Mouse (Mus musculus) small intestine, adult 2 months (tissue): ENCODE data around the gene Tsen34.

Experiments
- CTCF ChIP-seq: fragments of 200-500 bp; IDR thresholded peaks from 2 replicates; pipeline ENCODE4 v1.5.1; 2012; ENCODE audit warnings: low read depth, mild to moderate bottlenecking, control low read depth, inconsistent platforms, low read length, moderate library complexity, mixed read lengths; ENCODE audit not compliant: insufficient replicate concordance, insufficient read length; ENCODE audit errors: extremely low read depth
- POLR2A ChIP-seq: fragments of 200-500 bp; IDR thresholded peaks from 2 replicates; pipeline ENCODE4 v1.6.1; 2012; ENCODE audit warnings: low read depth, mild to moderate bottlenecking, control low read depth, inconsistent platforms, low read length, moderate library complexity

GRCm38 (mm10) chr7:3643843-3644242 lies 48.8 kb upstream of the Tsen34 start:
- TF ChIP-seq CTCF (no peak), POLR2A (no peak)
